Mouse (Mus musculus) lung, embryonic 14.5 days (tissue): ENCODE measurements at regions not wholly inside any gene's neighbourhood (a gene's known extent, or its start where the extent isn't known, plus 50 kb on each side); places are given as distances from the start of the nearest gene placed in this dataset.
A peak's percentile ranks its signal among the peaks of the same experiment; 100 is the strongest.

ENCODE experiments used
- ATAC-seq: fragments of 200-750 bp; cut with Nextera tagmentation; 2 replicates; pipeline ENCODE4 v1.8.0; 2017; ENCODE audit warnings: mild to moderate bottlenecking, moderate TSS enrichment, moderate library complexity; ENCODE audit not compliant: insufficient read depth
- DNase-seq: peaks from one replicate; pipeline ENCODE4 v3.0.0-alpha.2; 2015
- H3K27ac ChIP-seq: fragments of 300-500 bp; sonication (generic); 2 replicates; pipeline ENCODE4 v1.5.1; 2014; ENCODE audit warnings: low read depth, mild to moderate bottlenecking, moderate library complexity
- H3K27me3 ChIP-seq: fragments of 300-500 bp; sonication (generic); 2 replicates; pipeline ENCODE4 v1.6.1; 2014; ENCODE audit warnings: low read length, control low read depth; ENCODE audit not compliant: insufficient read depth
- H3K36me3 ChIP-seq: fragments of 300-500 bp; sonication (generic); 2 replicates; pipeline ENCODE4 v1.6.1; 2014; ENCODE audit warnings: control low read depth; ENCODE audit not compliant: insufficient read depth
- H3K4me1 ChIP-seq: fragments of 300-500 bp; sonication (generic); 2 replicates; pipeline ENCODE4 v1.6.1; 2014; ENCODE audit warnings: antibody characterized with exemption, control low read depth; ENCODE audit not compliant: insufficient read depth
- H3K4me2 ChIP-seq: fragments of 300-500 bp; sonication (generic); 2 replicates; pipeline ENCODE4 v1.6.1; 2014; ENCODE audit warnings: mild to moderate bottlenecking
- H3K4me3 ChIP-seq: fragments of 300-500 bp; sonication (generic); 2 replicates; pipeline ENCODE4 v1.5.1; 2014; ENCODE audit warnings: low read depth, low read length
- H3K9ac ChIP-seq: fragments of 300-500 bp; sonication (generic); 2 replicates; pipeline ENCODE4 v1.6.1; 2014
- H3K9me3 ChIP-seq: fragments of 300-500 bp; sonication (generic); 2 replicates; pipeline ENCODE4 v1.6.1; 2016; ENCODE audit warnings: low read depth, low read length, control low read depth
- CTCF ChIP-seq: IDR thresholded peaks from 2 replicates; pipeline ENCODE4 v1.5.1; 2016; ENCODE audit warnings: antibody characterized with exemption, low read depth
- WGBS: fragments of 180-500 bp; shearing (Covaris S2); extraction: QIAGEN DNeasy Blood & Tissue Kit; methylation state at CpG from one replicate; pipeline ENCODE4 v1.1.7; 2014; 5-methylcytosine and 5-hydroxymethylcytosine counted together

DNA sequence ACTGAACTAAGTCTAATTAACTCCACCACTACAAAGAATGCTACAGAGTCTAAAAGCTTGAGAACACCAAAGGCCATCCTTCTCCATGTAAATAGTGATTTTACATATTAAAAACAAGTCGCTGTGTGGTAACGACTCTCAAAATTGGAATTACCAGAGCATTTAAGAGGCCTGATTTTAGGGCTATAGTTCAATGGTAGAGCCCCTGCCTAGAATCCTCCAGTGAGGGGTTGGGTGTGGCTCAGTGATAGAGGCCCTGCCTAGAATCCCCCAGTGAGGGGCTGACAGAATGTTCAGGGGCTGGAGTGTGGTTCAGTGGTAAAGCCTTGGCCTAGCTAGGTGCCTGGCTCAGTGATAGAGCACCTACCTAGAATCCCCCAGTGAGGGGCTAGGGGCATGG is 413.3 kb upstream of the Castor2 start:
- no peaks in the 10 kb centered on the region for H3K36me3 ChIP-seq
- no peak overlapping the region for H3K4me3 ChIP-seq
- no peak overlapping the region for H3K9ac ChIP-seq
- H3K27me3 ChIP-seq, result no peaks in the 10 kb centered on the region
- H3K9me3 ChIP-seq, result no peaks in the 10 kb centered on the region
- no peak overlapping the region for H3K27ac ChIP-seq
- DNase-seq, result no peak
- ATAC-seq, result no peak
- WGBS, result 73% methylated on average over 2 of the region's 2 CpGs
- no peaks in the 10 kb centered on the region for H3K4me1 ChIP-seq
- no peak overlapping the region for H3K4me2 ChIP-seq
- TF ChIP-seq CTCF, result no peak

DNA sequence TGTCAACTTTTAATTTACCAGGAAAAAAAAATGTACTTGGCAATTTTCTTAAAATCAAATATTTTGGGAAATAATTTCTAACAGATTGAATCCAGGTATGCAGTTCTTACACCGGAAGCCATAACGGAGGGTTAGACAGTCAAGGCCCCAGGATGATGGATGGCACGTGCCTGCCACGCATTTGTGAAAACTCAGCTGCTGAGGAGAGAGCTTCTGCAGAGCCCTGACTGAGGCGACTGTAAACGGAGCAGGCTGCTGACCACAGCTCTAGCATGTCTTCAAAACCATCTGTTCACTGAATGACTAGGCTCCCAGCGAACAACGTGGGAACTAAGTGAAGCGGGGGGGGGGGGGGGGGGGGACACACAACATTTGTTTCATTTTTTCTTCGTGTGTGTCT is 416.5 kb upstream of the Castor2 start:
- no peak overlapping the region for H3K9ac ChIP-seq
- H3K27ac ChIP-seq, result no peak overlapping the region
- no peak for ATAC-seq
- no peaks in the 10 kb centered on the region for H3K36me3 ChIP-seq
- H3K4me3 ChIP-seq, result no peak overlapping the region
- H3K27me3 ChIP-seq, result no peaks in the 10 kb centered on the region
- no peaks in the 10 kb centered on the region for H3K4me1 ChIP-seq
- TF ChIP-seq CTCF, result no peak
- no peaks in the 10 kb centered on the region for H3K9me3 ChIP-seq
- DNase-seq, result no peak
- no peak overlapping the region for H3K4me2 ChIP-seq
- 20% methylated on average over 10 of the region's 10 CpGs for WGBS

GRCm38 (mm10) chr5:133676791-133677450 is 422.6 kb upstream of the Castor2 start:
- ATAC-seq, result no peak
- no peak overlapping the region for H3K4me2 ChIP-seq
- no peaks in the 10 kb centered on the region for H3K27me3 ChIP-seq
- H3K4me1 ChIP-seq, result no peaks in the 10 kb centered on the region
- TF ChIP-seq CTCF, result no peak
- H3K36me3 ChIP-seq, result no peaks in the 10 kb centered on the region
- H3K4me3 ChIP-seq, result no peak overlapping the region
- no peaks in the 10 kb centered on the region for H3K9me3 ChIP-seq
- H3K9ac ChIP-seq, result no peak overlapping the region
- DNase-seq, result no peak
- H3K27ac ChIP-seq, result no peak overlapping the region
- WGBS, result 73% methylated on average over 15 of the region's 15 CpGs

DNA sequence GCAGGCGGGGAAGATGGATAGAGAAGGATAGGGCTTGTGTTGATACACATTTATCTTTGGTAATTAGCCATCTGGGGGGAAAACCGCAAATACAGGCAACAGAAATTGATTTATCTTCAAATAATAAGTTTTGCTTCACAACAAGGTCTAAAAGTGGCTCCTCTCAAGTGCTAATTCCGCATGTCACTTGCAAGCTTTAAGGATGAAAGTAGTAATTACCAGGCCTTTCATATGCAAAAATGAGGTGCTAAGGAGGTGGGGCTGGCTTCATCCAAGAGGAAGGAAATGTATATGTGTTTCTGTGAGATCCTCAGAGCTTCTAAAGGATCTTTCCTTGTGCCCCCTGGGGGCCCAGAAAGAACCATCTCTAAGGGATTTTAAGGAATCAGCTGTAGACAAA is 423.9 kb upstream of the Castor2 start:
- no peak for ATAC-seq
- 72% methylated on average over 3 of the region's 3 CpGs for WGBS
- no peak for TF ChIP-seq CTCF
- DNase-seq, result no peak
- no peak overlapping the region for H3K4me3 ChIP-seq
- no peaks in the 10 kb centered on the region for H3K27me3 ChIP-seq
- H3K4me1 ChIP-seq, result no peaks in the 10 kb centered on the region
- no peaks in the 10 kb centered on the region for H3K36me3 ChIP-seq
- H3K9me3 ChIP-seq, result no peaks in the 10 kb centered on the region
- H3K4me2 ChIP-seq, result no peak overlapping the region
- no peak overlapping the region for H3K9ac ChIP-seq
- H3K27ac ChIP-seq, result no peak overlapping the region

DNA sequence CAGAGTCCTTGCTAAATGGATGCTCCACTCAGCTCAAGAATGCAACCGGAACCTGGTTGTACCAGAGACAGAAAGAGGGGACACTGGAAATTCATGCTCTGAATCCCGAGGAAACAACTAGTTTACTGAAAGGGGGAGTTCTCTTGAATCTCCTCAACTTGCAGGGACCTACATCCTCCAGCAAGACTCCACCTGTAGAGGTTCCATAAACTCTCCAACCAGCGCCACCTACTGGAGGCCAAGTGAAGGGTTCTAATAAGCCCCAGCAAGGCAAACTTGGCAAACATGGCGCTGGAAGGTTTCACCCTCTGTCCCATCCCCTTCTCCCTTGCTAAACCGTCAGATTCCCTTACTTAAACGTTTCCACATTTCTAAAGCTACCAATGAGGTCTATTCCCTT is 433.0 kb upstream of the Castor2 start:
- DNase-seq (peak; percentile 61), ATAC-seq (no peak)
- no peak overlapping the region for H3K27ac ChIP-seq
- H3K27me3 ChIP-seq, result no peaks in the 10 kb centered on the region
- no peaks in the 10 kb centered on the region for H3K9me3 ChIP-seq
- no peak overlapping the region for H3K4me3 ChIP-seq
- no peaks in the 10 kb centered on the region for H3K36me3 ChIP-seq
- H3K4me2 ChIP-seq, result no peak overlapping the region
- no peak overlapping the region for H3K9ac ChIP-seq
- no peaks in the 10 kb centered on the region for H3K4me1 ChIP-seq
- TF ChIP-seq CTCF, result peak; percentile 59
- WGBS, result 34% methylated on average over 6 of the region's 6 CpGs

DNA sequence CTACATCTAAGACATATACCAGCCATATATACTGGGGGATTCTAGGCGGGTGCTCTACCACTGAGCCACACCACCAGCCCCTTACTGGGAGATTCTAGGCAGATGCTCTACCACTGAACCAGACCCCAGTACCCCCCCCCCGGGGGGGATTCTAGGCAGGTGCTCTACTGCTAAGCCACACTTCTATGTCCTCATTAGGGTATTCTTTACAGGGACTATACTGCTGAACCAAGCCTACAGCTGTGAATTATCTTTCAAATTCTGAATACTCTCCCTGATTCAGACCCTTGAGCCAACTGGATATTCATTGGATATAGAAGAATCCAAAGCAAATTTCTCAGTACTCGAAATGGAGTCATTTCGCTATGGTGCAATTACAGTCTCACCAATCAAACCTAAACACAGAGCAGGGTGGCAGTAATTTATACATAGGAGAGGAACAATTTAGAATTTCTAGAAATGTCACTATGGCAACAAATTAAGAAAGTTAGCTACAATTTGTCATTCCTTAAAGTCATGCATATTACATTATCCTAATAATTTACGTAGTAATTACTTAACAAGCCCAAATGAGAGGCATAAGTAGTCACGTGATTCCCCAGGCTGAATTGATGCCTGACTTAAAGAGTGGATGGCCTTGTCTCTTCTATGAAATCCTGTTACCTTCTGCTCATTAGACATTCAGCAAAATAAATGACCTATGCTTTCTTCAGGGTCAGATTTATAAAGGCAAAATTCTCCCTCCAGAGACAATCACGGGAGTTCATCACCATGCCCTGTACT is 436.8 kb upstream of the Castor2 start:
- H3K9me3 ChIP-seq, result no peaks in the 10 kb centered on the region
- no peaks in the 10 kb centered on the region for H3K4me1 ChIP-seq
- DNase-seq, result no peak
- H3K36me3 ChIP-seq, result no peaks in the 10 kb centered on the region
- WGBS, result 80% methylated on average over 7 of the region's 7 CpGs
- no peak overlapping the region for H3K4me3 ChIP-seq
- no peak overlapping the region for H3K27ac ChIP-seq
- no peak overlapping the region for H3K4me2 ChIP-seq
- no peak overlapping the region for H3K9ac ChIP-seq
- H3K27me3 ChIP-seq, result no peaks in the 10 kb centered on the region
- no peak for TF ChIP-seq CTCF
- ATAC-seq, result no peak

- TF ChIP-seq CTCF, result no peak
- H3K4me3 ChIP-seq, result no peak overlapping the region
- no peak for DNase-seq
- no peaks in the 10 kb centered on the region for H3K27me3 ChIP-seq
- no peak overlapping the region for H3K4me2 ChIP-seq
- no peak overlapping the region for H3K27ac ChIP-seq
- WGBS, result 66% methylated on average over 11 of the region's 11 CpGs
- H3K9me3 ChIP-seq, result no peaks in the 10 kb centered on the region
- H3K36me3 ChIP-seq, result no peaks in the 10 kb centered on the region
- no peaks in the 10 kb centered on the region for H3K4me1 ChIP-seq
- no peak overlapping the region for H3K9ac ChIP-seq
- ATAC-seq, result no peak
Observed at GRCm38 (mm10) chr5:133660351-133660750, 439.2 kb upstream of the Castor2 start.
